ENCODE assay signal across 17 mouse cellular contexts in the genomic region with DNA sequence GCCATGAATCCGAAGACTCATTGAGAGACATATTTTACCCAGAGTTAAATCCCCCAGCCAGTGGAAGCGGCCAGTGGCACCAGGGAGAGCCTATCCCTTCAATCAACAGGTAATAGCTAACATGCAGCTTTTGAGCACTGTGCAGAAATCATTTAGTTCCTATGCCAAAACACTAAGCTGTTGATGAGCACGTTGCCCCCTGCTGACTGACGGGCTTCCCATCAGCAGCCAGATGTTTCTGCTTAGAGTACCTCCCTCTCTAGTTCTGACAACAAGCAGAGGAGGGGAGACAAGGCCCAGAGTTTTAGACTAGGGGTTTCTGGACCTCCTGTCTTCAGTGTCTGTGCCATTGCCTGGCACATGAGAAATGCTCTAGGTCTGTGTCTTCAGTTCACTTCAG.
A peak's percentile ranks its signal among the peaks of the same experiment; 100 is the strongest.
DNase-seq lines count a peak whose midpoint lies in the region; ATAC-seq and TF ChIP-seq lines count a peak whose summit lies in the region.
"Had no signal": no experiment of that assay in that cellular context is flagged by ENCODE, and none has a peak within 500 bp of the region (broad histone marks: within the 10 kb centered on the region; RNA-seq: fewer than 3 reads in every experiment).

No protein-coding gene starts in this region.

- ATAC-seq in limb, embryonic 12.5 days (ENCODE audit: insufficient number of reproducible peaks, insufficient read depth, low FRiP score, low TSS enrichment, low read depth) = no peak
- no peak for ATAC-seq in hindbrain, embryonic 16.5 days
- ATAC-seq in megakaryocyte progenitor cell, adult 5-6 weeks (replicated peaks; ENCODE audit: poor library complexity) = no peak; the same call in 1 of the 2 replicates
- ATAC-seq: activated CD4-positive, CD25-positive, alpha-beta regulatory T cell, adult 4 months; forebrain, embryonic 13.5 days had no signal

- H3K27ac ChIP-seq in kidney, adult 2 months (ENCODE audit: insufficient read depth, low read depth, low read length) = no peak overlapping the region
- 0 out of 2 replicates have a peak overlapping the region, but pooled peaks have one; percentile 17 for H3K27ac ChIP-seq in limb, embryonic 12.5 days
- no peak overlapping the region for H3K27ac ChIP-seq in hindbrain, embryonic 16.5 days (ENCODE audit: low read depth, low read length)
- H3K27ac ChIP-seq: forebrain, embryonic 13.5 days; heart, embryonic 15.5 days; hindbrain, embryonic 15.5 days; kidney, embryonic 15.5 days; liver, embryonic 13.5 days had no signal

- H3K4me1 ChIP-seq in kidney, adult 2 months (ENCODE audit: control insufficient read depth, insufficient read depth, low read length) = no peaks in the 10 kb centered on the region
- H3K4me1 ChIP-seq in limb, embryonic 12.5 days (replicated peaks) = peaks cover 43% of the 10 kb centered on the region
- no peaks in the 10 kb centered on the region for H3K4me1 ChIP-seq in hindbrain, embryonic 16.5 days (ENCODE audit: control insufficient read depth, insufficient read depth, low read depth, low read length)
- H3K4me1 ChIP-seq: forebrain, embryonic 13.5 days; heart, embryonic 15.5 days; liver, embryonic 13.5 days had no signal

- no peaks in the 10 kb centered on the region for H3K36me3 ChIP-seq in kidney, adult 2 months (ENCODE audit: control insufficient read depth, insufficient read depth, low read length)
- no peaks in the 10 kb centered on the region for H3K36me3 ChIP-seq in limb, embryonic 12.5 days
- no peaks in the 10 kb centered on the region for H3K36me3 ChIP-seq in hindbrain, embryonic 16.5 days (ENCODE audit: control insufficient read depth, insufficient read depth, low read length)
- H3K36me3 ChIP-seq: heart, embryonic 15.5 days; hindbrain, embryonic 15.5 days; kidney, embryonic 15.5 days; liver, embryonic 13.5 days had no signal

- no peak for TF ChIP-seq POLR2A in kidney, adult 2 months (IDR thresholded peaks at IDR 0.05; ENCODE audit: low read depth, low read length)

- H3K27me3 ChIP-seq in kidney, adult 2 months (replicated peaks; ENCODE audit: control insufficient read depth, insufficient read depth, low read length) = no peaks in the 10 kb centered on the region
- H3K27me3 ChIP-seq in limb, embryonic 12.5 days = no peaks in the 10 kb centered on the region
- no peaks in the 10 kb centered on the region for H3K27me3 ChIP-seq in hindbrain, embryonic 16.5 days (replicated peaks; ENCODE audit: control insufficient read depth, insufficient read depth, low read length)
- H3K27me3 ChIP-seq: forebrain, embryonic 13.5 days; heart, embryonic 15.5 days; hindbrain, embryonic 15.5 days; kidney, embryonic 15.5 days; liver, embryonic 13.5 days had no signal

- no peak overlapping the region for H3K4me3 ChIP-seq in kidney, adult 2 months (ENCODE audit: insufficient read depth, low read depth, low read length)
- no peak overlapping the region for H3K4me3 ChIP-seq in limb, embryonic 12.5 days (replicated peaks)
- H3K4me3 ChIP-seq in hindbrain, embryonic 16.5 days (ENCODE audit: low read length) = no peak overlapping the region
- H3K4me3 ChIP-seq: forebrain, embryonic 13.5 days; heart, embryonic 15.5 days; hindbrain, embryonic 15.5 days; kidney, embryonic 15.5 days; liver, embryonic 13.5 days had no signal

- H3K9me3 ChIP-seq in limb, embryonic 12.5 days = no peaks in the 10 kb centered on the region
- H3K9me3 ChIP-seq in hindbrain, embryonic 16.5 days (ENCODE audit: control insufficient read depth, low read length) = no peaks in the 10 kb centered on the region
- H3K9me3 ChIP-seq: forebrain, embryonic 13.5 days; heart, embryonic 15.5 days; hindbrain, embryonic 15.5 days; kidney, embryonic 15.5 days; liver, embryonic 13.5 days had no signal

- 70% methylated on average over 4 of the region's 4 CpGs for WGBS in kidney, adult 2 months
- WGBS in limb, embryonic 12.5 days = 34% methylated on average over 4 of the region's 4 CpGs
- WGBS in hindbrain, embryonic 16.5 days = 61% methylated on average over 4 of the region's 4 CpGs

- H3K9ac ChIP-seq in limb, embryonic 12.5 days (replicated peaks) = no peak overlapping the region
- H3K9ac ChIP-seq in hindbrain, embryonic 16.5 days (ENCODE audit: low read depth, low read length) = no peak overlapping the region
- H3K9ac ChIP-seq: forebrain, embryonic 13.5 days; heart, embryonic 15.5 days; hindbrain, embryonic 15.5 days; kidney, embryonic 15.5 days; liver, embryonic 13.5 days had no signal

- DNase-seq in kidney, adult 2 months = no peak
- DNase-seq in kidney, postnatal 4 days = no peak
- DNase-seq in 416B (ENCODE audit: low read depth) (peak; percentile 47), adipocyte (ENCODE audit: low spot score) (peak; percentile 36)
- DNase-seq: cerebellum, postnatal 25 days; liver, embryonic 13.5 days; lung, postnatal 4 days; midbrain, embryonic 14.5 days; thymus, postnatal 36 days had no signal

- 0 out of 2 replicates have a peak, but pooled peaks have one; percentile 14 for TF ChIP-seq CTCF in kidney, adult 2 months (conservative IDR thresholded peaks at IDR 0.05; ENCODE audit: insufficient read depth, insufficient read length, low read depth, low read length)

- no peak overlapping the region for H3K4me2 ChIP-seq in limb, embryonic 12.5 days
- no peak overlapping the region for H3K4me2 ChIP-seq in hindbrain, embryonic 16.5 days (ENCODE audit: low read length)
- H3K4me2 ChIP-seq: forebrain, embryonic 13.5 days; heart, embryonic 15.5 days; hindbrain, embryonic 15.5 days; kidney, embryonic 15.5 days; liver, embryonic 13.5 days had no signal

Comparison
In these comparisons a context has a peak if more than half of its experiments do, and no peak if none do; other contexts are left out.
1. DNase-seq: peak in 416B (single experiment) and adipocyte (single experiment); none in kidney, adult 2 months (single experiment) and kidney, postnatal 4 days (0 of 2).